Mouse (Mus musculus): ENCODE measurements at regions not wholly inside any gene's neighbourhood (a gene's known extent, or its start where the extent isn't known, plus 50 kb on each side); places are given as distances from the start of the nearest gene placed in this dataset.

- TF ChIP-seq CTCF (IDR thresholded peaks at IDR 0.05; ENCODE audit: low read depth): no peak
- no peak for TF ChIP-seq EP300 (IDR thresholded peaks at IDR 0.05; ENCODE audit: low read depth)
These were observed 210.3 kb downstream of the Nova1 start for GRCm38 (mm10) chr12:46608290-46608910.
